Mouse (Mus musculus) liver, postnatal 0 days (tissue): ENCODE results near the gene Il12rb1. TPM values are rescaled to one million over a fixed set of nuclear protein-coding genes. Genes with fewer than 3 reads are reported as not detected.
"Not testable (repeated sequence)": the region's sequence is repeated elsewhere in the genome, so short reads cannot be mapped to it uniquely, and the experiment has no call there.

Experiments
- ATAC-seq: fragments of 200-750 bp; cut with Nextera tagmentation; 2 replicates; pipeline ENCODE4 v1.8.0; 2017; ENCODE audit warnings: mild to moderate bottlenecking, moderate library complexity
- DNase-seq: peaks from one replicate; pipeline ENCODE4 v3.0.0-alpha.2; 2016
- H3K27ac ChIP-seq: fragments of 300-500 bp; sonication (generic); 2 replicates; pipeline ENCODE4 v1.5.1; 2014; ENCODE audit warnings: antibody characterized with exemption, moderate library complexity, mild to moderate bottlenecking, low read depth
- H3K27me3 ChIP-seq: fragments of 300-500 bp; sonication (generic); 2 replicates; pipeline ENCODE4 v1.6.1; 2014; ENCODE audit warnings: low read length, control low read depth, mixed read lengths; ENCODE audit not compliant: insufficient read depth
- H3K36me3 ChIP-seq: fragments of 300-500 bp; sonication (generic); replicated peaks from 2 replicates; pipeline ENCODE4 v1.6.1; 2014; ENCODE audit warnings: mild to moderate bottlenecking, control low read depth, low read length, moderate library complexity, mixed read lengths; ENCODE audit not compliant: insufficient read depth
- H3K4me1 ChIP-seq: fragments of 300-500 bp; sonication (generic); 2 replicates; pipeline ENCODE4 v1.6.1; 2014; ENCODE audit warnings: antibody characterized with exemption, mild to moderate bottlenecking, control low read depth; ENCODE audit not compliant: insufficient read depth
- H3K4me2 ChIP-seq: fragments of 300-500 bp; sonication (generic); 2 replicates; pipeline ENCODE4 v1.6.1; 2014; ENCODE audit warnings: low read depth, mild to moderate bottlenecking, low read length, moderate library complexity, mixed read lengths
- H3K4me3 ChIP-seq: fragments of 300-500 bp; sonication (generic); 2 replicates; pipeline ENCODE4 v1.5.1; 2014; ENCODE audit warnings: low read depth, low read length
- H3K9ac ChIP-seq: fragments of 300-500 bp; sonication (generic); replicated peaks from 2 replicates; pipeline ENCODE4 v1.6.1; 2014; ENCODE audit warnings: mild to moderate bottlenecking, moderate library complexity
- H3K9me3 ChIP-seq: fragments of 300-500 bp; sonication (generic); 2 replicates; pipeline ENCODE4 v1.6.1; 2016; ENCODE audit warnings: mild to moderate bottlenecking, control low read depth, low read length, mixed read lengths
- CTCF ChIP-seq: sonication (generic); IDR thresholded peaks from 2 replicates; pipeline ENCODE4 v1.5.1; 2016; ENCODE audit warnings: antibody characterized with exemption, low read depth
- EP300 ChIP-seq: IDR thresholded peaks from 2 replicates; pipeline ENCODE4 v1.6.1; 2016; ENCODE audit warnings: antibody characterized with exemption, low read depth, mild to moderate bottlenecking
- WGBS: fragments of 180-500 bp; shearing (Covaris S2); extraction: QIAGEN DNeasy Blood & Tissue Kit; methylation state at CpG from one replicate; pipeline ENCODE4 v1.1.7; 2014; ENCODE audit not compliant: insufficient replicate concordance; 5-methylcytosine and 5-hydroxymethylcytosine counted together
- polyA plus RNA-seq: library from polyadenylated mRNA; unstranded; fragments of >200 nt; fragmentation: Nextera tagmentation; extraction: Ambion mirVana; gene quantifications from 2 replicates; pipeline ENCODE4 v1.2.1, GENCODE M21; 2015

Gene Il12rb1
- polyA plus RNA-seq, 1 experiment from 2014 or later, result 0.25 TPM

DNA sequence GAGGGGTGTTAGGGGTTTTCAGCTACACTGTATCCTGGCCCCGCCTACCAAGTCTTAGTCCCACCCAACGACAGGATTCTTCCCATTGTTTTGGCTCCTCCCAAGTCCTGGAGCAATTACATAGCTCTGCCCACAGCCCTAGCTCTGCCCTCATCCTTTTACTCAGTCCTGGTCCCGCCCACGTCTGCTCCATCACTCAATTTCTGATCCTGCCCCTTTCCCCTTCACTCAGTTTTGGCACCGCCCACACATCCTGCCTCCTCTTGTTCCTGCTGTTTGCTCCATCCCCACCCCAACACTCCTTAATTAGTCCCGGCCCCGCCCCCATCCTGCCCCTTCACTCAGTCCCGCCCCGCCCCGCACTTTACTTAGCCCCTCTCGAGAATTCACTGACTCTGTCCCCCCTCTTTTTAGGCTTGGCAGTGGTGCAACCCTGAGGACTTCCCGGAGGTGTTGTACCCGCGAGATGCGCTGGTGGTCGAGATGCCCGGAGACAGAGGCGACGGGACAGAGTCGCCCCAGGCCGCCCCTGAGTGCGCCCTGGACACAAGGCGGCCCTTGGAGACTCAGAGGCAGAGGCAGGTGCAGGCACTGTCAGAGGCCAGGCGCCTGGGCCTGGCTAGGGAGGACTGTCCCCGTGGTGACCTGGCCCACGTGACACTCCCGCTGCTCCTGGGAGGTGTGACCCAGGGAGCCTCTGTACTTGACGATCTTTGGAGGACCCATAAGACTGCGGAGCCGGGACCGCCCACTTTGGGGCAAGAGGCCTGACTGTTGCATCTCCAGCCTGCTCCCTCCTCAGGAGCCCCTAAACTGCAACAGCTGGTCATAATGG, 12.1 kb downstream of the Il12rb1 start:
- ATAC-seq, result peak; percentile 52
- WGBS, result 17% methylated on average over 31 of the region's 31 CpGs
- peaks cover 6% of the 10 kb centered on the region for H3K4me1 ChIP-seq
- peak; percentile 50 for DNase-seq
- peak overlapping the region; percentile 31; the same call in 1 of the 2 replicates for H3K4me2 ChIP-seq
- no peaks in the 10 kb centered on the region for H3K36me3 ChIP-seq
- H3K9ac ChIP-seq, result no peak overlapping the region
- H3K27me3 ChIP-seq, result no peaks in the 10 kb centered on the region
- H3K27ac ChIP-seq, result no peak overlapping the region
- H3K9me3 ChIP-seq, result no peaks in the 10 kb centered on the region
- TF ChIP-seq CTCF, result no peak
- TF ChIP-seq EP300, result no peak
- H3K4me3 ChIP-seq, result no peak overlapping the region

DNA sequence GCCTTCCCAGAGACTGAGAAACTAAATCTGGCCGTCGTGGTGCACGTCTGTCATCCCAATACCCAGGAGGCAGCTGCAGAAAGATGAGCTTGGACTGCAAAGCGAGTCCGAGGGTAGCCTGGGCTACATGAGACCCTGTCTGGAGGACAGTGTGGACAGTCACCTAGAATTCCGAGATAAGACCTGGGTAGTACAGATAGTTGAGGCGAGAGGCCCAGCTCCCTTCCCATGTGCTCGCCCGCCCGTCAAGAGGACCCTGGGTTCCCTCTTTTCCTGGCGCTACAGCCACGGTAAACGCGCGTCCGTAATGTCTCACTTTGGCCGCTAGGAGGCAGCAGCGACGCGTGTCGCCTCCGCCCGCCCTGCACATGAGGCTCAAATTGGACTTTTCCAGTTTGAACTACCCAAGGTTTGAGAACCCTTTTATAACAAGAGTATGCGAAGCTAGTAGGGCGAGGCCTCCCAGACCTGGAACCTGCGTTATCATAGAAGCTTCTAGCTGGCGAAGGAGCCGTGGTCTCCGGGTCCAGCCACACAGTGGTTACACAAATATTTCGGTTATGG, 13.2 kb downstream of the Il12rb1 start:
- Histone ChIP-seq H3K36me3 (no peaks in the 10 kb centered on the region), H3K4me3 (no peak overlapping the region), H3K9me3 (no peaks in the 10 kb centered on the region), H3K27ac (no peak overlapping the region), H3K9ac (no peak overlapping the region), H3K4me1 (peaks cover 6% of the 10 kb centered on the region), H3K4me2 (no peak overlapping the region), H3K27me3 (no peaks in the 10 kb centered on the region)
- 16% methylated on average over 30 of the region's 30 CpGs for WGBS
- DNase-seq (peak; percentile 85), ATAC-seq (peak; percentile 42; the same call in 1 of the 2 replicates)
- TF ChIP-seq EP300 (no peak), CTCF (peak; percentile 99)

DNA sequence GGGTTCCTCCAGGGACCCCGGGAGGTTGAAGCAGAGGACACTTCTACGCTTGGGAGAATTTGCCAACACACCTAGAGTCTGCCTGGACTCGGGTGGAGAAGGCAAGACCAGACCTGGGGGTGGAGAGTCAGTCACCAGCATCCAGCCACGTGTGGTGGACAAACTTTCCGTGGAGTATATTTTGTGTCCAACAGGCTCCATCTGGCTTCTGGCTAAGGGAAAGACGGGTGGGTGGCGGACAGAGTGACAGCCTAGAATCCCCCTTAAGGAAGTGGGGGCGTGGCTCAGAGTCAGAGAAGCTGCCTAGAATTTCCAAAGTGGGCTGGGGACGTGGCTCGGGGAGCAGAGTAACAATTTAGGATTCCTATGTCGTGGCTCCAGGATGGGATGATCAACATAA, 13.7 kb downstream of the Il12rb1 start:
- Histone ChIP-seq H3K4me2 (no peak overlapping the region), H3K36me3 (no peaks in the 10 kb centered on the region), H3K4me1 (peaks cover 3% of the 10 kb centered on the region), H3K9me3 (no peaks in the 10 kb centered on the region), H3K27ac (no peak overlapping the region), H3K9ac (no peak overlapping the region), H3K4me3 (no peak overlapping the region), H3K27me3 (no peaks in the 10 kb centered on the region)
- DNase-seq (no peak), ATAC-seq (no peak)
- TF ChIP-seq EP300, result no peak
- no peak for TF ChIP-seq CTCF
- 52% methylated on average over 11 of the region's 11 CpGs for WGBS

DNA sequence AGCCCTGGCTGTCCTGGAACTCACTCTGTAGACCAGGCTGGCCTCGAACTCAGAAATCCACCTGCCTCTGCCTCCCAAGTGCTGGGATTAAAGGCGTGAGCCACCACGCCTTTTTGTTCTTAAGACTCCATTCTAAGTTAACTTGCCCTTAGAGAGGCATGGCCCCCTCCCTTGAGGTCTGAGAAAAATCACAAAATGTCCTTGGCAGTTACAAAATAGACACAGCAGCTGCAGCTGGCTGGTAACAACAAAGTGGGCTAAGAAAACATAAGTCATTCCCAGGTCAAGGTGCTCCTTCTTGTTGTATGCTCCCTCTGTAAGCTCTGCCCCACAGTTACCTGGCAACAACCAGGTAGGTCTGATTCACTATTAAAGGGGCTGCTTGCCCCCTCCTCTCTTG, 14.3 kb downstream of the Il12rb1 start:
- not testable (repeated sequence) for H3K9ac ChIP-seq, DNase-seq, H3K4me2 ChIP-seq, H3K9me3 ChIP-seq, H3K27ac ChIP-seq, H3K4me3 ChIP-seq, H3K4me1 ChIP-seq, H3K27me3 ChIP-seq, ATAC-seq, H3K36me3 ChIP-seq
- WGBS, result 83% methylated on average over 3 of the region's 3 CpGs

DNA sequence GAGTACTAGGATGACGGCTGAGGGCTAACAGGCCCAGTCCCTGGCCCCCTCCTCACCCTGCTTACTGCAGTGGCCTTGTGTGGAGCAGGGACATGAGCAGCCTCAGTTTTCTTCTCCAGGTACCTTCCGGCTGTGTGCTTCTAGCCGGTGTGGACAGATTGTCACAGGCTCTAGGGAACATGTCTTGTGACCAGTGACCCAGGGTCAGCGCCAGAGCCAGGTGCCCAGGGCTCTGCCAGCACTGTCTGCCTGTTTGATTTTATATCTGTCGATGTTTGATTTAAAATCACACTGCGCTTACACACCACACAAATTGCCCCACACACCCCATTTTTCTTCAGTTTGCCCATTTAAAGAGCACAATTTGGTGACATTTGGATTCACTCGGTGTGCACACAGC, 15.6 kb downstream of the Il12rb1 start:
- TF ChIP-seq EP300, result no peak
- no peak for TF ChIP-seq CTCF
- H3K9me3 ChIP-seq, result no peaks in the 10 kb centered on the region
- DNase-seq (no peak), ATAC-seq (no peak)
- H3K27me3 ChIP-seq, result no peaks in the 10 kb centered on the region
- H3K4me1 ChIP-seq, result no peaks in the 10 kb centered on the region; the same call in 1 of the 2 replicates
- H3K4me2 ChIP-seq, result no peak overlapping the region
- H3K36me3 ChIP-seq, result no peaks in the 10 kb centered on the region
- no peak overlapping the region for H3K27ac ChIP-seq
- H3K4me3 ChIP-seq, result no peak overlapping the region
- 80% methylated on average over 7 of the region's 7 CpGs for WGBS
- no peak overlapping the region for H3K9ac ChIP-seq

DNA sequence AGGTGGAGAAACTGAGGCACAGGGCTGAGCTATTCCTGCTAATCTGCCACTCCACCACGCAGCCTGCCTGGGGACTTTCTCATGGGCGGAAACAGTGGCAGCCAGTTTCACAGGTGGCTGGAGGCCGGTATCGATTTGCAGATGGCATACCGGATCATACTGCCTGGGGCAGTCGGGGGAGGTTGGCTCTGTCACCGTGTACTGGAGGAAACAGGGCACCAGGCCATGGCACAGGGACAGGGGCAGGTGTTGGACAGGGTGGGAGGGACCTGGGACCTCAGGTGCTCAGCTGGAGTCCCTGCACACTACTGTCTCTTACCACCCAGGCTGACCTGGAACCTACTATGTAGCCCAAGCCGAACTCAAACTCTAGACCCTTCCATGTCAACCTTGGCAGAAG, 17.6 kb downstream of the Il12rb1 start:
- no peak for DNase-seq
- H3K4me3 ChIP-seq, result no peak overlapping the region

More for the DNA sequence above, 17.6 kb downstream of the Il12rb1 start:
- Histone ChIP-seq H3K4me2 (no peak overlapping the region), H3K36me3 (no peaks in the 10 kb centered on the region), H3K9me3 (no peaks in the 10 kb centered on the region), H3K27ac (no peak overlapping the region), H3K9ac (no peak overlapping the region), H3K27me3 (no peaks in the 10 kb centered on the region), H3K4me1 (no peaks in the 10 kb centered on the region; the same call in 1 of the 2 replicates)
- TF ChIP-seq CTCF (no peak), EP300 (no peak)
- no peak for ATAC-seq
- 78% methylated on average over 8 of the region's 8 CpGs for WGBS
